Mouse (Mus musculus): ENCODE measurements at regions not wholly inside any gene's neighbourhood (a gene's known extent, or its start where the extent isn't known, plus 50 kb on each side); places are given as distances from the start of the nearest gene placed in this dataset.

- H3K36me3 ChIP-seq (ENCODE audit: control insufficient read depth, insufficient read depth), result no peaks in the 10 kb centered on the region
- no peaks in the 10 kb centered on the region for H3K4me1 ChIP-seq (replicated peaks; ENCODE audit: control insufficient read depth, insufficient read depth, low read length)
- no peak overlapping the region for H3K27ac ChIP-seq (ENCODE audit: low read depth, low read length)
- ATAC-seq, result no peak
- no peak for TF ChIP-seq CTCF (IDR thresholded peaks at IDR 0.05; ENCODE audit: low read depth)
- 66% methylated on average over 4 of the region's 4 CpGs for WGBS
- no peaks in the 10 kb centered on the region for H3K9me3 ChIP-seq (ENCODE audit: control insufficient read depth)
- no peaks in the 10 kb centered on the region for H3K27me3 ChIP-seq (replicated peaks; ENCODE audit: control insufficient read depth, insufficient read depth, low read length)
- no peak overlapping the region for H3K9ac ChIP-seq (ENCODE audit: low read depth, low read length)
- no peak overlapping the region for H3K4me3 ChIP-seq (ENCODE audit: low read depth, low read length)
- H3K4me2 ChIP-seq (replicated peaks; ENCODE audit: low read depth), result no peak overlapping the region
Measured at GRCm38 (mm10) chr10:37241821-37242263, 103.1 kb upstream of the Marcks start.

- no peaks in the 10 kb centered on the region for H3K36me3 ChIP-seq (ENCODE audit: control insufficient read depth, insufficient read depth)
- H3K27ac ChIP-seq (ENCODE audit: low read depth, low read length), result no peak overlapping the region
- no peak overlapping the region for H3K4me3 ChIP-seq (ENCODE audit: low read depth, low read length)
- H3K4me2 ChIP-seq (replicated peaks; ENCODE audit: low read depth), result no peak overlapping the region
- no peaks in the 10 kb centered on the region for H3K27me3 ChIP-seq (replicated peaks; ENCODE audit: control insufficient read depth, insufficient read depth, low read length)
- H3K4me1 ChIP-seq (replicated peaks; ENCODE audit: control insufficient read depth, insufficient read depth, low read length), result no peaks in the 10 kb centered on the region
- H3K9ac ChIP-seq (ENCODE audit: low read depth, low read length), result no peak overlapping the region
- H3K9me3 ChIP-seq (ENCODE audit: control insufficient read depth), result no peaks in the 10 kb centered on the region
- WGBS, result 46% methylated on average over 4 of the region's 4 CpGs
- no peak for ATAC-seq
- no peak for TF ChIP-seq CTCF (IDR thresholded peaks at IDR 0.05; ENCODE audit: low read depth)
Measured at GRCm38 (mm10) chr10:37240634-37241033, 101.9 kb upstream of the Marcks start.

GRCm38 (mm10) chr10:37240201-37240600 lies 101.5 kb upstream of the Marcks start:
- Histone ChIP-seq H3K9me3 (ENCODE audit: control insufficient read depth) (no peaks in the 10 kb centered on the region), H3K4me2 (replicated peaks; ENCODE audit: low read depth) (no peak overlapping the region), H3K27me3 (replicated peaks; ENCODE audit: control insufficient read depth, insufficient read depth, low read length) (no peaks in the 10 kb centered on the region), H3K9ac (ENCODE audit: low read depth, low read length) (no peak overlapping the region), H3K4me3 (ENCODE audit: low read depth, low read length) (no peak overlapping the region), H3K36me3 (ENCODE audit: control insufficient read depth, insufficient read depth) (no peaks in the 10 kb centered on the region), H3K27ac (ENCODE audit: low read depth, low read length) (no peak overlapping the region), H3K4me1 (replicated peaks; ENCODE audit: control insufficient read depth, insufficient read depth, low read length) (no peaks in the 10 kb centered on the region)
- no peak for TF ChIP-seq CTCF (IDR thresholded peaks at IDR 0.05; ENCODE audit: low read depth)
- WGBS, result 79% methylated on average over 3 of the region's 3 CpGs
- ATAC-seq, result no peak

- WGBS, result 63% methylated on average over 4 of the region's 4 CpGs
- Histone ChIP-seq H3K27ac (ENCODE audit: low read depth, low read length) (no peak overlapping the region), H3K4me3 (ENCODE audit: low read depth, low read length) (no peak overlapping the region), H3K9ac (ENCODE audit: low read depth, low read length) (no peak overlapping the region), H3K27me3 (replicated peaks; ENCODE audit: control insufficient read depth, insufficient read depth, low read length) (no peaks in the 10 kb centered on the region), H3K4me1 (replicated peaks; ENCODE audit: control insufficient read depth, insufficient read depth, low read length) (no peaks in the 10 kb centered on the region), H3K36me3 (ENCODE audit: control insufficient read depth, insufficient read depth) (no peaks in the 10 kb centered on the region), H3K9me3 (ENCODE audit: control insufficient read depth) (no peaks in the 10 kb centered on the region), H3K4me2 (replicated peaks; ENCODE audit: low read depth) (no peak overlapping the region)
- TF ChIP-seq CTCF (IDR thresholded peaks at IDR 0.05; ENCODE audit: low read depth), result no peak
- no peak for ATAC-seq
Measured at GRCm38 (mm10) chr10:37236001-37236822, 97.5 kb upstream of the Marcks start.

GRCm38 (mm10) chr10:37231936-37232556 lies 93.3 kb upstream of the Marcks start:
- H3K36me3 ChIP-seq (ENCODE audit: control insufficient read depth, insufficient read depth), result no peaks in the 10 kb centered on the region
- peak overlapping the region; percentile 43 for H3K4me2 ChIP-seq (replicated peaks; ENCODE audit: low read depth)
- H3K4me3 ChIP-seq (ENCODE audit: low read depth, low read length), result no peak overlapping the region
- H3K27ac ChIP-seq (ENCODE audit: low read depth, low read length), result no peak overlapping the region
- H3K9ac ChIP-seq (ENCODE audit: low read depth, low read length), result no peak overlapping the region
- no peaks in the 10 kb centered on the region for H3K27me3 ChIP-seq (replicated peaks; ENCODE audit: control insufficient read depth, insufficient read depth, low read length)
- 15% methylated on average over 10 of the region's 12 CpGs for WGBS
- H3K4me1 ChIP-seq (replicated peaks; ENCODE audit: control insufficient read depth, insufficient read depth, low read length), result no peaks in the 10 kb centered on the region
- no peak for ATAC-seq
- no peak for TF ChIP-seq CTCF (IDR thresholded peaks at IDR 0.05; ENCODE audit: low read depth)
- no peaks in the 10 kb centered on the region for H3K9me3 ChIP-seq (ENCODE audit: control insufficient read depth)

- ATAC-seq, result no peak
- Histone ChIP-seq H3K27me3 (replicated peaks; ENCODE audit: control insufficient read depth, insufficient read depth, low read length) (no peaks in the 10 kb centered on the region), H3K36me3 (ENCODE audit: control insufficient read depth, insufficient read depth) (no peaks in the 10 kb centered on the region), H3K27ac (ENCODE audit: low read depth, low read length) (no peak overlapping the region), H3K4me3 (ENCODE audit: low read depth, low read length) (no peak overlapping the region), H3K4me2 (replicated peaks; ENCODE audit: low read depth) (no peak overlapping the region), H3K9ac (ENCODE audit: low read depth, low read length) (no peak overlapping the region), H3K9me3 (ENCODE audit: control insufficient read depth) (no peaks in the 10 kb centered on the region), H3K4me1 (replicated peaks; ENCODE audit: control insufficient read depth, insufficient read depth, low read length) (no peaks in the 10 kb centered on the region)
- 92% methylated on average over 6 of the region's 6 CpGs for WGBS
- no peak for TF ChIP-seq CTCF (IDR thresholded peaks at IDR 0.05; ENCODE audit: low read depth)
Measured at GRCm38 (mm10) chr10:37231159-37231558, 92.4 kb upstream of the Marcks start.
